Mouse (Mus musculus) bone marrow macrophage, adult 2 months (primary cell): ENCODE results near the gene Mapkapk5.

Source experiments
- CTCF ChIP-seq: IDR thresholded peaks from 2 replicates; pipeline ENCODE4 v1.5.1; 2012; ENCODE audit warnings: low read depth, mild to moderate bottlenecking, low read length, moderate library complexity
- POLR2A ChIP-seq: IDR thresholded peaks from 2 replicates; pipeline ENCODE4 v1.6.1; 2012; ENCODE audit warnings: mild to moderate bottlenecking, low read depth, low read length, borderline replicate concordance

DNA sequence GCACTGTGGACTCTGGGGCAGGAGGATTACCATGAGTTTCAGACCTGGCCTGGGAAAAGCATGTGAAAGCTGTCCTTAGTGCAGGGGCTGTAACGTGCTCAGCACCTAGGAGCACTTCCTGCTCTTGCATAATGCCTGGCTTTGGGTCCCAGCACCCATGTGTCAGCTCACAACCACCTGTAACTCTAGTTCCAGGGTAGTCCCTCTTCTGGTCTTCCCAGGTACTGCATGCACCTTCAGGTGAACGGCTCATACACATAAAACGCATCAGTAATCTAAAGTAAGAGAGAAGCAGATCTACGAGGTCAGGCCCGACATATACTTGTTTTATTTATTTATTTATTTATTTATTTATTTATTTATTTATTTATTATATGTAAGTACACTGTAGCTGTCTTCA lies 11.2 kb downstream of the Mapkapk5 start:
- TF ChIP-seq CTCF (no peak), POLR2A (no peak)
